Mouse (Mus musculus) layer of hippocampus, adult 6 months (tissue): ENCODE results near the gene Spint4. TPM values are rescaled to one million over a fixed set of nuclear protein-coding genes. Genes with fewer than 3 reads are reported as not detected.

Experiments
- long read RNA-seq, 2 experiments: library from polyadenylated mRNA; unstranded; transcript quantifications; one replicate each; pipeline ENCODE4 v2.0.0; 2019 to 2020
- polyA plus RNA-seq: library from polyadenylated mRNA; unstranded; fragments of <200 nt; fragmentation: Nextera tagmentation; gene quantifications from 2 replicates; pipeline ENCODE4 v1.2.3, GENCODE M21; 2021

The Spint4 gene
- polyA plus RNA-seq, result not detected in 2 replicates
- long read RNA-seq, experiment 1, partial matches to known transcripts, result 1 of 1 reads
- long read RNA-seq, experiment 1, other reads (novel, unspliced or antisense), result 0 of 1 reads
- long read RNA-seq, experiment 2, result 0 reads

GRCm38 (mm10) chr2:164698201-164698600, at the start of gene Spint4:
TSS of gene Spint4 (plus strand) at chr2:164698501.

GRCm38 (mm10) chr2:164655858-164656257, 42.4 kb upstream of the Spint4 start, which contains the start of gene Wfdc10:
TSS of gene Wfdc10 (plus strand) at chr2:164656046.

GRCm38 (mm10) chr2:164656483-164656882, 41.8 kb upstream of the Spint4 start, which contains the start of gene Wfdc9:
TSS of gene Wfdc9 (minus strand) at chr2:164656583.

GRCm38 (mm10) chr2:164673987-164674386, 24.3 kb upstream of the Spint4 start, which contains the start of gene Wfdc11:
TSS of gene Wfdc11 (minus strand) at chr2:164674087.

DNA sequence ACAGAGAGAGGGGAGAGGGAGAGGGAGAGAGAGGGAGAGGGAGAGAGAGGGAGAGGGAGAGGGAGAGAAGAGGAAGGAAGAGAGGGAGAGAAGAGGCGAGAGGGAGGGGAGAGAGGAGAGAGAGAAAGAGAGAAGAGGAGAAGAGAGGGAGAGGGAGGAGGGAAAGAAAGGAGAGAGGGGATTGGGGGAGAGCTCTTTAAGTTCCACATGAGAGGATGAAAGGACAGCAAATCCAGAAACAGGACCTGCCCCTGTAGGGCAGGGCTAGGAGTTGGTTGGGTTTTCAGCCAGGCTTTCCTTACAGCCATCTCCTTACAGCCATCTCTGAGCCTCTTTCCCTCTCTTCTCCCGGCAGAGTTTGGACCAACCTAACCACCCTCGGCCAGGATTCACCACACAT, 13.5 kb upstream of the Spint4 start, which contains the start of gene Wfdc13:
Wfdc13 (plus strand) TSS at position 301 of the 400 bp plus-strand sequence.

DNA sequence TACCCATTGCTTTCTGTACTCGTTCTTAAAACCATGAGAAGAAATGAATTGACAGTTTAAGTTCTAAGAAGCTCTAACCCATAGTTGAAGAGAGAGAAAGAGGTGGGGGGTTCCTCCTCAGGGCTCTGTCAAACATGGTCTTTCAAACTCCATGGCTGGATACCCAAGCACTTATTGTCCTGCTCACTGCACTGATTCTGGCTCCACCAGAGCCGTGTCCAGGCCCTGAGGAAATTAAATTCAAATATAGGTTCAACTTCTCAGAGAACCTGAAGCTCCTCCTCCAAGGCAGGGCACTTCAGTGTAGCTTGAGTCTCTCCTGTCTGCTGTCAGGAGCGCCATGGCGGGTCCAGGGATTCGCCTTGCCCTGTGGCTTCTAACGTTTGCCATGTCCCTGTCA, 16.7 kb downstream of the Spint4 start, which contains the start of gene Spint5:
Spint5 (plus strand) TSS at position 301 of the 400 bp plus-strand sequence.

DNA sequence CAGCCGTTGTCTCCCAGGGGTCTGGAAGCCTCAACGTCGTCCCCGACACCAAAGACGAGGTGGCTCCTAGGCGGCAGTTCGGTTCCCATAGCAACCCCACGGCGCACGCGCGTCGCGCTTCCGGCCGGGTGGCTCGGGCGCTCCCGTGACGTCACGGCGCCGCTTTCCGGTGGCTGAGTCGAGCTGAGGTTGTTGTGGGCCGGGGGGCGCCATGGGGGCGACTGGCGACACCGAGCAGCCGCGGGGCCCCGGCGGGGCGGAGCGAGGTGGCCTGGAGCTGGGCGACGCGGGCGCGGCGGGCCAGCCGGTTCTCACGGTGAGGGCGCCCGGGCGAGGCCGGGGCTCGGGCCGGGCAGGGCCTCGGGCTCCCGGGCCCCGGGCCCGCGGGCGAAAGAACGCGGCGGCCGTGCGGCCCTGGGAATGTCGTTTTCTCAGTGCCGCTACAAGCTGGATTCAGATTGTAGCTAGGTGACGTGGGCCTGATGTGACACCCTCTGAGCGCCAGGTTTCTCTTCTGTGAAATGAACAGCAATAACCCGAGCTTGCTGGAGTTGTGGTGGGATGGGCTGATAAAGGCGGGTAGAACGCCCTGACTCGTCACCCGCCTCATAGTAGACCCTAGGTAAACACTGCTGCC, 47.7 kb downstream of the Spint4 start, which contains the start of the genes Wfdc3 and Dnttip1:
Wfdc3 (minus strand) TSS at position 89 of the 637 bp plus-strand sequence.
Dnttip1 (plus strand) TSS at position 141 of the 637 bp plus-strand sequence.

Other genes starting within 250 kb of the Spint4 start
- gene Sys1, start 241.5 kb upstream of the Spint4 start, polyA plus RNA-seq, result 122 and 133 TPM in 2 replicates
- gene Gm20458, start 237.5 kb upstream of the Spint4 start, polyA plus RNA-seq, result 8.3 and 10.1 TPM in 2 replicates
- gene Trp53tg5, start 224.8 kb upstream of the Spint4 start, polyA plus RNA-seq, result not detected in 2 replicates
- gene Dbndd2, start 212.4 kb upstream of the Spint4 start, polyA plus RNA-seq, result 184 and 200 TPM in 2 replicates
- 48.8 and 68.4 TPM in 2 replicates for gene Pigt, start 201.0 kb upstream of the Spint4 start, polyA plus RNA-seq
- 0.52 and 8.3 TPM in 2 replicates for gene Wfdc2, start 136.1 kb upstream of the Spint4 start, polyA plus RNA-seq
- gene Spint3, start 125.0 kb upstream of the Spint4 start, polyA plus RNA-seq, result not detected in 2 replicates
- gene Wfdc6a, start 113.1 kb upstream of the Spint4 start, polyA plus RNA-seq, result not detected in 2 replicates
- gene Eppin, start 104.9 kb upstream of the Spint4 start, polyA plus RNA-seq, result not detected in 2 replicates
- not detected in 2 replicates for gene Wfdc6b, start 85.0 kb upstream of the Spint4 start, polyA plus RNA-seq
- not detected in 2 replicates for gene Wfdc8, start 84.9 kb upstream of the Spint4 start, polyA plus RNA-seq
- gene Wfdc16, start 59.7 kb upstream of the Spint4 start, polyA plus RNA-seq, result not detected in 2 replicates
- not detected in 2 replicates for gene Wfdc10, start 42.5 kb upstream of the Spint4 start, polyA plus RNA-seq
- gene Wfdc9, start 41.9 kb upstream of the Spint4 start, polyA plus RNA-seq, result not detected in 2 replicates
- not detected in 2 replicates for gene Wfdc11, start 24.4 kb upstream of the Spint4 start, polyA plus RNA-seq
- not detected in 2 replicates for gene Wfdc13, start 13.4 kb upstream of the Spint4 start, polyA plus RNA-seq
- not detected in 2 replicates for gene Spint5, start 16.8 kb downstream of the Spint4 start, polyA plus RNA-seq
- 3.3 and 3.5 TPM in 2 replicates for gene Wfdc3, start 47.4 kb downstream of the Spint4 start, polyA plus RNA-seq
- 4.1 and 5.2 TPM in 2 replicates for gene Dnttip1, start 47.5 kb downstream of the Spint4 start, polyA plus RNA-seq
- 0.83 and 0.95 TPM in 2 replicates for gene Ube2c, start 71.4 kb downstream of the Spint4 start, polyA plus RNA-seq
- not detected in 2 replicates for gene Tnnc2, start 81.5 kb downstream of the Spint4 start, polyA plus RNA-seq
- gene Snx21, start 87.3 kb downstream of the Spint4 start, polyA plus RNA-seq, result 39.6 and 48.3 TPM in 2 replicates
- 19.2 and 21.1 TPM in 2 replicates for gene Acot8, start 106.4 kb downstream of the Spint4 start, polyA plus RNA-seq
- 10.3 and 10.8 TPM in 2 replicates for gene Zswim3, start 106.6 kb downstream of the Spint4 start, polyA plus RNA-seq
- 26.3 and 29.5 TPM in 2 replicates for gene Zswim1, start 124.2 kb downstream of the Spint4 start, polyA plus RNA-seq
- not detected in 2 replicates for gene Spata25, start 130.0 kb downstream of the Spint4 start, polyA plus RNA-seq
- 131 and 133 TPM in 2 replicates for gene Ctsa, start 134.4 kb downstream of the Spint4 start, polyA plus RNA-seq
- gene Neurl2, start 135.0 kb downstream of the Spint4 start, polyA plus RNA-seq, result 5.4 and 5.6 TPM in 2 replicates
- 123 and 144 TPM in 2 replicates for gene Pltp, start 159.2 kb downstream of the Spint4 start, polyA plus RNA-seq
- gene Pcif1, start 180.8 kb downstream of the Spint4 start, polyA plus RNA-seq, result 84.4 and 85.2 TPM in 2 replicates
- 8.9 and 11.8 TPM in 2 replicates for gene Zfp335, start 213.3 kb downstream of the Spint4 start, polyA plus RNA-seq
- gene Mmp9, start 242.3 kb downstream of the Spint4 start, polyA plus RNA-seq, result 0.45 and 0.56 TPM in 2 replicates